ENCODE assay signal across 25 mouse cellular contexts in the genomic region with DNA sequence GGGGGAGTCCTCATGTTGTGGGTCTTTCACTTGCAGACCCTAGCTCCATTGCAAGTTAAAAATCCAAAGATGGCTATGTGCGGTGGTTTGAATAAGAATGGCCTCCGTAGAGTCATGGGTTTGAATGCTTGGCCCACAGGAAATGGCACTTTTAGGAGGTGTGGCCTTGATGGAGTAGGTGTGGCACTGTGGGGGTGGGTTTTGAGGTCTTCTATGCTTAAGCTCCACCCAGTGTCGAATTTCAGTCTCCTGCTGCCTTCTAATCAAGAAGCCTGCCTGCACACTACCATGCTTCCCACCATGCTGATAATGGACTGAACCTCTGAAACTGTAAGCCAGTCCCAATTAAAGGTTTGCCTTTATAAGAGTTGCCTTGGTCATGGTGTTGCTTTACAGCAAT. TPM values are rescaled to one million over a fixed set of nuclear protein-coding genes. Genes with fewer than 3 reads are reported as not detected.
DNase-seq lines count a peak whose midpoint lies in the region; TF ChIP-seq lines count a peak whose summit lies in the region.
"Had no signal": no experiment of that assay in that cellular context is flagged by ENCODE, and none has a peak within 500 bp of the region (broad histone marks: within the 10 kb centered on the region; RNA-seq: fewer than 3 reads in every experiment).

No protein-coding gene starts in this region.

- H3K4me1 ChIP-seq in heart, adult 2 months (ENCODE audit: control insufficient read depth, insufficient read depth, low read length) = peaks cover 5% of the 10 kb centered on the region
- H3K4me1 ChIP-seq: forebrain, embryonic 13.5 days had no signal

- TF ChIP-seq CTCF in heart, adult 2 months (IDR thresholded peaks at IDR 0.05) = no peak

- H3K79me2 ChIP-seq in heart, adult 2 months (replicated peaks; ENCODE audit: control insufficient read depth, insufficient read depth, low read length) = no peaks in the 10 kb centered on the region

- no peak overlapping the region for H3K27ac ChIP-seq in heart, adult 2 months
- H3K27ac ChIP-seq: embryonic facial prominence, embryonic 13.5 days; embryonic facial prominence, embryonic 15.5 days; forebrain, embryonic 10.5 days; forebrain, embryonic 13.5 days; forebrain, embryonic 15.5 days had no signal

- TF ChIP-seq POLR2A in heart, adult 2 months (IDR thresholded peaks at IDR 0.05; ENCODE audit: insufficient read depth, low read depth, low read length) = no peak

- 74% methylated on average over 3 of the region's 3 CpGs for WGBS in heart, adult 2 months

- no peak overlapping the region for H3K4me3 ChIP-seq in heart, adult 2 months
- H3K4me3 ChIP-seq: embryonic facial prominence, embryonic 13.5 days; embryonic facial prominence, embryonic 15.5 days; erythroblast, embryonic 14.5 days; forebrain, embryonic 10.5 days; forebrain, embryonic 13.5 days; forebrain, embryonic 15.5 days had no signal

- no peaks in the 10 kb centered on the region for H3K27me3 ChIP-seq in heart, adult 2 months (ENCODE audit: control insufficient read depth, insufficient read depth, low read length)
- H3K27me3 ChIP-seq: embryonic facial prominence, embryonic 13.5 days; embryonic facial prominence, embryonic 15.5 days; forebrain, embryonic 13.5 days; forebrain, embryonic 15.5 days had no signal

- no peak overlapping the region for H3K9ac ChIP-seq in heart, adult 2 months (ENCODE audit: low read depth, low read length)
- H3K9ac ChIP-seq: embryonic facial prominence, embryonic 13.5 days; embryonic facial prominence, embryonic 15.5 days; forebrain, embryonic 13.5 days; forebrain, embryonic 15.5 days had no signal

- no peaks in the 10 kb centered on the region for H3K36me3 ChIP-seq in heart, adult 2 months (ENCODE audit: control insufficient read depth, insufficient read depth, low read length)
- H3K36me3 ChIP-seq: embryonic facial prominence, embryonic 13.5 days; embryonic facial prominence, embryonic 15.5 days; forebrain, embryonic 10.5 days; forebrain, embryonic 15.5 days had no signal

- intact Hi-C loops in heart, adult 2 months (cut with DNase I) = no loop called here

- DNase-seq in adrenal gland, postnatal 14 days = peak; percentile 1
- DNase-seq in adrenal gland, postnatal 4 days (ENCODE audit: low spot score in 2 of 2) = no peak
- peak; percentile 62 for DNase-seq in heart, adult 11 months
- no peak for DNase-seq in heart, adult 2 months
- DNase-seq in ZHBTc4 (ENCODE audit: low read depth, low spot score) = peak; percentile 61
- no peak for DNase-seq in testis, postnatal 14 days (ENCODE audit: low spot score)
- DNase-seq: adrenal gland, adult 2 months; adrenal gland, postnatal 10 days; adrenal gland, postnatal 36 days; B cell, adult 2 months; cerebellum, adult 11 months; cerebellum, adult 18-20 months; cerebellum, adult 8-10 months; cerebellum, adult 9-11 months; cerebellum, postnatal 14 days; cerebellum, postnatal 36 days; embryo, embryonic 11 days had no signal

- no peak for TF ChIP-seq EP300 in heart, adult 2 months (IDR thresholded peaks at IDR 0.05; ENCODE audit: insufficient read depth, low read depth, low read length)

RNA-seq across cellular contexts. Expression of a gene that starts 5.3 kb away (rescaled TPM):
- total RNA-seq in adrenal gland, postnatal 14 days (2021) = 8.4 and 11.9 TPM in 2 replicates
- 10 to 100 TPM; 15.9 to 18.3 TPM for total RNA-seq in adrenal gland, postnatal 4 days (2021)
- total RNA-seq in heart, adult 2 months (2021) = 1 to 10 TPM; 2.1 to 3.3 TPM
- polyA plus RNA-seq in heart, adult 2 months (2012; rRNA removed) = 6.3 and 11.2 TPM in 2 replicates

RNA-seq across cellular contexts. Expression of a gene that starts 18.6 kb away (rescaled TPM):
- total RNA-seq in adrenal gland, postnatal 14 days (2021) = 203 and 213 TPM in 2 replicates
- 100 to 1,000 TPM; 293 to 325 TPM for total RNA-seq in adrenal gland, postnatal 4 days (2021)
- total RNA-seq in heart, adult 2 months (2021) = 10 to 100 TPM; 18.6 to 19.9 TPM
- 25.6 and 33.3 TPM in 2 replicates for polyA plus RNA-seq in heart, adult 2 months (2012; rRNA removed)
- total RNA-seq: common myeloid progenitor, adult 5-6 weeks; MEL had no signal

RNA-seq across cellular contexts. Expression of a gene that starts 35.0 kb away (rescaled TPM):
- total RNA-seq in adrenal gland, postnatal 14 days (2021) = 35.6 and 42.1 TPM in 2 replicates
- 10 to 100 TPM; 61.2 to 78.6 TPM for total RNA-seq in adrenal gland, postnatal 4 days (2021)
- total RNA-seq in heart, adult 2 months (2021) = 10 to 100 TPM; 30.9 to 42.6 TPM
- polyA plus RNA-seq in heart, adult 2 months (2012; rRNA removed) = 49.1 and 58.1 TPM in 2 replicates

RNA-seq across cellular contexts. Expression of a gene that starts 39.6 kb away (rescaled TPM):
- total RNA-seq in adrenal gland, postnatal 14 days (2021) = not detected in 2 replicates
- total RNA-seq in adrenal gland, postnatal 4 days (2021) = 10 to 100 TPM; 21.8 to 42.5 TPM
- total RNA-seq in heart, adult 2 months (2021) = 100 to 1,000 TPM; 743 to 848 TPM
- 1,153 and 1,176 TPM in 2 replicates for polyA plus RNA-seq in heart, adult 2 months (2012; rRNA removed)
- total RNA-seq: adrenal gland, adult 2 months; adrenal gland, postnatal 36 days; common myeloid progenitor, adult 5-6 weeks had no signal
- polyA plus RNA-seq: adrenal gland, adult 2 months; erythroblast, embryonic 14.5 days had no signal

RNA-seq across cellular contexts. Expression of a gene that starts 54.8 kb away (rescaled TPM):
- 51.7 and 62.9 TPM in 2 replicates for total RNA-seq in adrenal gland, postnatal 14 days (2021)
- 10 to 100 TPM; 64.8 to 72.0 TPM for total RNA-seq in adrenal gland, postnatal 4 days (2021)
- 10 to 100 TPM; 25.7 to 29.2 TPM for total RNA-seq in heart, adult 2 months (2021)
- 24.4 and 25.6 TPM in 2 replicates for polyA plus RNA-seq in heart, adult 2 months (2012; rRNA removed)

Comparison
In these comparisons a context has a peak if more than half of its experiments do, and no peak if none do; other contexts are left out.
1. DNase-seq: peak in adrenal gland, postnatal 14 days (single experiment), heart, adult 11 months (single experiment) and ZHBTc4 (single experiment); none in adrenal gland, postnatal 4 days (0 of 2), heart, adult 2 months (0 of 2) and testis, postnatal 14 days (single experiment).